Mouse (Mus musculus) thymus, postnatal 10 days (tissue): Measurements from ENCODE around the gene Amh.
"Not testable (repeated sequence)": the region's sequence is repeated elsewhere in the genome, so short reads cannot be mapped to it uniquely, and the experiment has no call there.

Experiments used
- DNase-seq, 2 experiments: peaks; one replicate each; pipeline ENCODE4 v3.0.0; 2021; ENCODE audit warnings: low spot score in 2 of 2

The Amh gene

GRCm38 (mm10) chr10:80807057-80807627 is 2.1 kb downstream of the Amh start:
- DNase-seq: peak in 1 of 2 experiments; percentile 4

GRCm38 (mm10) chr10:80808099-80808984 is 3.3 kb downstream of the Amh start:
- no peak for DNase-seq

- no peak for DNase-seq
Measured at GRCm38 (mm10) chr10:80808985-80809632, 4.1 kb downstream of the Amh start.

- no peak for DNase-seq
Measured at GRCm38 (mm10) chr10:80810084-80810483, 5.0 kb downstream of the Amh start.

- no peak for DNase-seq
Measured at GRCm38 (mm10) chr10:80812391-80813041, 7.5 kb downstream of the Amh start.

GRCm38 (mm10) chr10:80813366-80813765 is 8.3 kb downstream of the Amh start, which contains the start of gene Jsrp1:
Jsrp1 (minus strand) TSS chr10:80813498.
- no peak for DNase-seq

GRCm38 (mm10) chr10:80814800-80815199 is 9.8 kb downstream of the Amh start:
- DNase-seq: no peak

GRCm38 (mm10) chr10:80816303-80816702 is 11.3 kb downstream of the Amh start:
- not testable (repeated sequence) for DNase-seq

- DNase-seq: no peak
Measured at GRCm38 (mm10) chr10:80817164-80817563, 12.1 kb downstream of the Amh start.

GRCm38 (mm10) chr10:80817955-80818354 is 12.9 kb downstream of the Amh start:
- DNase-seq: not testable (repeated sequence)

GRCm38 (mm10) chr10:80818599-80819281 is 13.7 kb downstream of the Amh start:
- DNase-seq: no peak

GRCm38 (mm10) chr10:80819406-80819805 is 14.4 kb downstream of the Amh start:
- DNase-seq: no peak

- peak in 1 of 2 experiments; percentile 39 for DNase-seq
Measured at GRCm38 (mm10) chr10:80821991-80822390, 16.9 kb downstream of the Amh start.

- no peak for DNase-seq
Measured at GRCm38 (mm10) chr10:80822528-80822927, 17.5 kb downstream of the Amh start.

GRCm38 (mm10) chr10:80823316-80823715 is 18.3 kb downstream of the Amh start:
- DNase-seq: no peak

GRCm38 (mm10) chr10:80823847-80824643 is 19.0 kb downstream of the Amh start:
- DNase-seq: peak in 1 of 2 experiments; percentile 33

GRCm38 (mm10) chr10:80824827-80825226 is 19.8 kb downstream of the Amh start:
- DNase-seq: no peak

- peak; percentile 98 to 99 for DNase-seq
Measured at GRCm38 (mm10) chr10:80826151-80827062, 21.4 kb downstream of the Amh start, which contains the start of gene Oaz1. Oaz1 (plus strand) TSS chr10:80826656.
